Mouse (Mus musculus) neural tube, embryonic 11.5 days (tissue): ENCODE measurements at regions not wholly inside any gene's neighbourhood (a gene's known extent, or its start where the extent isn't known, plus 50 kb on each side); places are given as distances from the start of the nearest gene placed in this dataset.

Experiments used
- ATAC-seq: fragments of 200-750 bp; cut with Nextera tagmentation; 2 replicates; pipeline ENCODE4 v1.8.0; 2017; ENCODE audit warnings: moderate number of reproducible peaks, mild to moderate bottlenecking, moderate TSS enrichment, moderate library complexity; ENCODE audit not compliant: insufficient read depth, low FRiP score, low TSS enrichment
- DNase-seq: peaks from one replicate; pipeline ENCODE4 v3.0.0-alpha.2; 2015; ENCODE audit warnings: low spot score
- H3K27ac ChIP-seq: fragments of 300-500 bp; sonication (generic); 2 replicates; pipeline ENCODE4 v1.5.1; 2014; ENCODE audit warnings: low read depth, mild to moderate bottlenecking, low read length
- H3K27me3 ChIP-seq: fragments of 300-500 bp; sonication (generic); 2 replicates; pipeline ENCODE4 v1.6.1; 2014; ENCODE audit warnings: mild to moderate bottlenecking, low read length, mixed read lengths; ENCODE audit not compliant: control insufficient read depth, insufficient read depth
- H3K36me3 ChIP-seq: fragments of 300-500 bp; sonication (generic); 2 replicates; pipeline ENCODE4 v1.6.1; 2014; ENCODE audit warnings: mild to moderate bottlenecking, low read length, moderate library complexity, mixed read lengths; ENCODE audit not compliant: control insufficient read depth, insufficient read depth
- H3K4me1 ChIP-seq: fragments of 300-500 bp; sonication (generic); 2 replicates; pipeline ENCODE4 v1.6.1; 2014; ENCODE audit warnings: low read length, mixed read lengths; ENCODE audit not compliant: control insufficient read depth, insufficient read depth
- H3K4me2 ChIP-seq: fragments of 300-500 bp; sonication (generic); 2 replicates; pipeline ENCODE4 v1.6.1; 2014; ENCODE audit warnings: low read depth, mild to moderate bottlenecking, moderate library complexity
- H3K4me3 ChIP-seq: fragments of 300-500 bp; sonication (generic); 2 replicates; pipeline ENCODE4 v1.5.1; 2014; ENCODE audit warnings: low read depth, low read length
- H3K9ac ChIP-seq: fragments of 300-500 bp; sonication (generic); 2 replicates; pipeline ENCODE4 v1.6.1; 2014; ENCODE audit warnings: mild to moderate bottlenecking, low read length
- H3K9me3 ChIP-seq: fragments of 300-500 bp; sonication (generic); 2 replicates; pipeline ENCODE4 v1.6.1; 2016; ENCODE audit warnings: low read length; ENCODE audit not compliant: control insufficient read depth
- WGBS: fragments of 180-500 bp; shearing (Covaris S2); extraction: QIAGEN DNeasy Blood & Tissue Kit; methylation state at CpG from one replicate; pipeline ENCODE4 v1.1.7; 2014; 5-methylcytosine and 5-hydroxymethylcytosine counted together

DNA sequence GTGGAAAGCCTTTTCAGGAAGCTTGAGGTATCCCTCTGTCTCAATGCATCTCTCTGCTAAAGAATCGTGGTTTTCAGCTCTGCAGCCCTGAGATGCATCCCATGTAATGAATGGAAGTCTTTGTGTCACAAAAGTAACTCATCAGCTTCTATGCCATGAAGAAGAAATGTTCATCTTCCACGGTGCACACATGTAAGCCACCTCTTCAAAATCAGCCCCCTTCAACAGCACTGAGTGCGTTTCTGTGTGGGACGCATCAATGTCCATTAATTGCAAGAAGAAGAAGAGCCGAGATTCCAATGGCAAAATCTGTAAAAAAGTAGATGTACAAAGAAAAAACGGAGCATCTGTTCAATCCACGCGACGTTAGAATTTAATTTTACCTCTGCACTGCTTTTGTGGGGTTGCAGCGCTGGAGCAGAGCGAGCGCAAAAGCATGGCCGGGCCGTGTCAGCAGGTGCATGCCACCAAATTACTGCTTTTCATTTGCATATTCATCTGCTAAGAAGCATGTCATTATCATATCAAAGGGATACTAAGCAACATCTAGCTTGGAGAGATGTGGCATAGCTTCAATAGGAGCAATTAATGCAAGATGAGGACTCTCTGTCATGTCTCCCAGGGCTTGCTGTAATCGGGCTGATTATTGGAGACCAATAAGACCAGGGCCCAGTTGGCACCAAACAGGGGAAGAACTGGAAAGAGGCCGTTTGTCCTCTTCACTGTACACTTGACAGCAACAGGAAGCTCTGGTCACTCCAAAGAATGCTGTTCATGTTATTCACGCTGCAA lies 185.0 kb upstream of the Sox2 start:
- Histone ChIP-seq H3K9ac (no peak overlapping the region), H3K4me3 (no peak overlapping the region), H3K27me3 (no peaks in the 10 kb centered on the region), H3K36me3 (no peaks in the 10 kb centered on the region), H3K27ac (no peak overlapping the region), H3K9me3 (no peaks in the 10 kb centered on the region), H3K4me2 (no peak overlapping the region), H3K4me1 (no peaks in the 10 kb centered on the region)
- ATAC-seq = no peak; the same call in 1 of the 2 replicates
- WGBS = 71% methylated on average over 17 of the region's 17 CpGs
- peak; percentile 23 for DNase-seq

DNA sequence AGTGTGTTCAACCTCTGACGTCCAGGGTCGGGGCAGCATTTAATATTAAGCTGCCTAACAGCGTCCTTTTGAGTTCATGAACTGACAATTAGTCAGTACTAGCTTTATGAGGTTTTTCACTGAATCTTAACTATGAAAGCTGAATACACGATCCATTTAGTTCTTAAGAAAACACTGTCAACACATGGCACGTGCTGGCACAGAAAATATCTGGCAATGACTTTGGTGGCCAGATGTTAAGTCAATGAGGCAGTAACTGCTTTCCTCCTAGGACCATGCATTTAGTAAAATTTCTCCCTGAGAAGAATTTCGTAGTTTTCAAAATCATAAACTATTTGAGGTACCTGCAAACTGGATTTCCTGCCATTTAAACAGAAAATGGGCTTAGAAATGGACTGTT lies 191.4 kb upstream of the Sox2 start:
- ATAC-seq = no peak
- no peak for DNase-seq
- Histone ChIP-seq H3K36me3 (no peaks in the 10 kb centered on the region), H3K9me3 (no peaks in the 10 kb centered on the region), H3K27me3 (no peaks in the 10 kb centered on the region), H3K4me2 (no peak overlapping the region), H3K4me3 (no peak overlapping the region), H3K4me1 (no peaks in the 10 kb centered on the region), H3K9ac (no peak overlapping the region), H3K27ac (no peak overlapping the region)
- 79% methylated on average over 6 of the region's 6 CpGs for WGBS

DNA sequence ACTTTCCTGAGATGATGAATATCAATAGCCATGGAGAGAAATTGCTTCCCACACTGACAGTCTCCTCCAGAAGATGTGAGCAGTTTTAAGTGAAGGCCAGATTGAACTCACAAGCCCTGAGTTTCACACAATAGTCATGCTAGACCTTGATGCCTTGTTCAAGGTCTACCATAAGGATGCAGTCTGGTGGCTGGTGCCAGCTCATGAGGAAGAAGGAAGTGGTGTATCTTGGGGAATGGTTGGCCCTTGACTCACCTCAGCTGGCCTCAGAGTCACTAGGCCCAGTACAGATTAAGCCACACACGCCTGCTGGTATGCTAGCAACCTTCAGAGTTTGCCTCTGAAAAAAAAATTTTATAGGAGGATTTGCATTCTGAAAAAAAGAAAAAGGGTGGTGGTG lies 192.4 kb upstream of the Sox2 start:
- no peak for ATAC-seq
- H3K27ac ChIP-seq = no peak overlapping the region
- H3K9ac ChIP-seq = no peak overlapping the region
- no peaks in the 10 kb centered on the region for H3K4me1 ChIP-seq
- H3K27me3 ChIP-seq = no peaks in the 10 kb centered on the region
- no peak overlapping the region for H3K4me3 ChIP-seq
- no peaks in the 10 kb centered on the region for H3K36me3 ChIP-seq
- H3K9me3 ChIP-seq = no peaks in the 10 kb centered on the region
- no peak overlapping the region for H3K4me2 ChIP-seq
- DNase-seq = no peak
- WGBS = 74% methylated on average over 1 of the region's 1 CpGs

DNA sequence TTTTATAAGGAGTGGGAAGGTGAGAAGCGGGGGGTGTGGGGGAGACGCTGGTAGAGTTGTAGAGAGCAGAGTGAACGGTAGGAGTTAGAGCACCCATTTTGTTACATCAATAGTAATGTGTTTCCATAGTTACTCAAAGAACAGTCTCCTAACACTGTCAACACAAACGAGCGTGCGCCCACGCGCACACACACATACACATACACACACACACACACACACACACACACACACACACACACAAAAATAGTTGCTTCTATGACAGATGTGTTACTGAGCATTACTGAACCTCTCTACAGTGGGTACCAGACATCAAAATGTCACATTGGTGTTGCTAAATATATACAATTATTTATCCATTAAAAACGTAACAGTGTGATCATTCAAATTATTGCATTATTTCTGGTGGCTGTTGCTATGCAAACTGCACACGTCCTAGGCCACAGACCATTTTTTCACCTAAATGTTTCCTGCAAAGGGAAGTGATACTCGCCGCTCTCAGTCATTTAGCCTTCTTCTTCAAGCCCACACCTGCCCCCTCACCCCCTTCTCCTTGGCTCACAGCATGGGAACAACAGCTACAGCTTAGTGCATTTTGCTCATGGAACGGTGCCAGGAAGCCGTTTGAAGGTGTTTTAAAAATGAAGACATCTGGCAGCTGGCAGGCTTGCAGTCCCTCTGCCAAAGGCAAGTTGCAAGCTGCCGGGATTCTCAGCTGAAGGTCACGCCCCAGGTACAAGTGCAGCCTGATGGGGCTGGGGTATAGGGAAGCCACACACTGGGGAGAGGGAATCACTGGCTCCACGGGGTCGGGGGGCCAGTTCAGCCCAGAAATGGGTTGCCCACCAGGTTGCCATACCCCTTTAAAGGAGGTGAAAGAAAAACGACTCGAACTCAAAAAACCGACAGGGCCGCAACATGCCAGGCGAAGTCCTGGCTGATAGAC lies 193.4 kb upstream of the Sox2 start:
- Histone ChIP-seq H3K9ac (no peak overlapping the region), H3K27me3 (no peaks in the 10 kb centered on the region), H3K4me2 (no peak overlapping the region), H3K27ac (no peak overlapping the region), H3K4me3 (no peak overlapping the region), H3K36me3 (no peaks in the 10 kb centered on the region), H3K4me1 (no peaks in the 10 kb centered on the region), H3K9me3 (no peaks in the 10 kb centered on the region)
- DNase-seq = no peak
- WGBS = 71% methylated on average over 23 of the region's 23 CpGs
- ATAC-seq = no peak

DNA sequence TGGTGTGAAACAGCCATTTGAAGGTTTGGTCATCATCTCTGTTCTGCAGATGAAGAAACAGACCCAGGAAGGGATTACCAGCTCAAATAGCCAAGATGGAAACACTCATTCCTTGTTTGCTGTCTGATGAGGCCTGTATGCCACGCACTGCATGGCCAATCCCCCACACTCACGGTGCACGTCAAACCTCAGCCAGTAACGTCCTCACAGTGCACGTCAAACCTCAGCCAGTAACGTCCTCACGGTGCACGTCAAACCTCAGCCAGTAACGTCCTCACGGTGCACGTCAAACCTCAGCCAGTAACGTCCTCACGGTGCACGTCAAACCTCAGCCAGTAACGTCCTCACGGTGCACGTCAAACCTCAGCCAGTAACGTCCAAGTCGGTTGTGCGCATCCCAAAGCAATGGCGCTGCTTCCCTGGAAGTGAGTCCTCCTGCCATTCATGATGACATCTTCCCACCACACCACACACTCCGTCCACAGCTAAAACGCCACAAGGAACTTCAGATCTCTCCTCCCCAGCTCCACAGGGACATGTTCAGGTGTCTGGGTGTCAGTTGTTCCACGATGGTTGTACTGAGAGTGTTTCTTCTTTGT lies 196.1 kb upstream of the Sox2 start:
- Histone ChIP-seq H3K27ac (no peak overlapping the region), H3K9me3 (no peaks in the 10 kb centered on the region), H3K4me3 (no peak overlapping the region), H3K36me3 (no peaks in the 10 kb centered on the region), H3K27me3 (no peaks in the 10 kb centered on the region), H3K9ac (no peak overlapping the region), H3K4me2 (no peak overlapping the region), H3K4me1 (no peaks in the 10 kb centered on the region)
- ATAC-seq (no peak), DNase-seq (no peak)
- 95% methylated on average over 21 of the region's 24 CpGs for WGBS

DNA sequence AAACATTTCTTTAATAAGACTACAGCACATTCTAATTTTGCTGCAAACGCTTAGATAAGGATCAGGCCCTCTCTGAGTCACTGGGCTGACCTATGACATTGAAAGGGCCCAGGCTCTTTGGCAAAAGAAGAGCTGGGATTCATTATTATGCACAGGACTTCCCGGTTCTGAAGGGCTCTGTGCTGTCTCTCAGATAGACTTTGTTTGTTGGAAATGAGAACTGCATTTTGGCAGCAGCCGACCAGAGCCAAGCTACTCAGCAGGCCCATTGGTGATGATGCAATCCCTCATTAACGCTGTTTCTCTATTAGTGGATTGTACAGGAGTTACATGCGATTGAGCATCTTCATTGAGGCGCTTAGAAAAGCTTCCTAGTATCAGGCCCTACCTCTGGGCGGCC lies 204.9 kb upstream of the Sox2 start:
- Histone ChIP-seq H3K9ac (no peak overlapping the region), H3K27ac (no peak overlapping the region), H3K4me2 (no peak overlapping the region), H3K36me3 (no peaks in the 10 kb centered on the region), H3K9me3 (peaks cover 3% of the 10 kb centered on the region; the same call in 1 of the 2 replicates), H3K4me3 (no peak overlapping the region), H3K4me1 (0 out of 2 replicates have a peak, but pooled peaks cover 11% of the 10 kb centered on the region), H3K27me3 (no peaks in the 10 kb centered on the region)
- no peak for DNase-seq
- no peak for ATAC-seq
- 54% methylated on average over 7 of the region's 7 CpGs for WGBS

DNA sequence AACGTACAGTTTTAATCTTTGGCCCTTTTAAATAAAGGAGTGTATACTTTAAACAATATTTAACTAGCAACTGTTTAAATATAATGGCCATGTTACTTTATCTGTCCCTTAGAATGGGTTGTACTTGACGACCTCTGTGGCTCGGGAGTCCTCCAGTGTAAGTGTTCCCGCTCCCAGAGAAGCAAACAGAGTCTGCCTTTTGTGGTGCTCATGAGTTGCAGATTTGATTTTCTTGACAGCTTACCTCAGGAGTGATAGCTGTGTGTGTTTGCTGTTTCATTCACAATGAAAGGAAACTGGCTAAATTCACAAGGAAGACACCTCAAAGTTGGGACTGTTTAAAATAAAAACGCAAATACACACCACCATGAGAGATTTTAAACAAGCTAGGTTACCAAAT lies 205.4 kb upstream of the Sox2 start:
- 44% methylated on average over 5 of the region's 5 CpGs for WGBS
- Histone ChIP-seq H3K36me3 (no peaks in the 10 kb centered on the region), H3K27ac (no peak overlapping the region), H3K9me3 (peaks cover 3% of the 10 kb centered on the region; the same call in 1 of the 2 replicates), H3K9ac (no peak overlapping the region), H3K4me1 (0 out of 2 replicates have a peak, but pooled peaks cover 11% of the 10 kb centered on the region), H3K4me3 (no peak overlapping the region), H3K4me2 (no peak overlapping the region), H3K27me3 (no peaks in the 10 kb centered on the region)
- DNase-seq = no peak
- no peak for ATAC-seq

DNA sequence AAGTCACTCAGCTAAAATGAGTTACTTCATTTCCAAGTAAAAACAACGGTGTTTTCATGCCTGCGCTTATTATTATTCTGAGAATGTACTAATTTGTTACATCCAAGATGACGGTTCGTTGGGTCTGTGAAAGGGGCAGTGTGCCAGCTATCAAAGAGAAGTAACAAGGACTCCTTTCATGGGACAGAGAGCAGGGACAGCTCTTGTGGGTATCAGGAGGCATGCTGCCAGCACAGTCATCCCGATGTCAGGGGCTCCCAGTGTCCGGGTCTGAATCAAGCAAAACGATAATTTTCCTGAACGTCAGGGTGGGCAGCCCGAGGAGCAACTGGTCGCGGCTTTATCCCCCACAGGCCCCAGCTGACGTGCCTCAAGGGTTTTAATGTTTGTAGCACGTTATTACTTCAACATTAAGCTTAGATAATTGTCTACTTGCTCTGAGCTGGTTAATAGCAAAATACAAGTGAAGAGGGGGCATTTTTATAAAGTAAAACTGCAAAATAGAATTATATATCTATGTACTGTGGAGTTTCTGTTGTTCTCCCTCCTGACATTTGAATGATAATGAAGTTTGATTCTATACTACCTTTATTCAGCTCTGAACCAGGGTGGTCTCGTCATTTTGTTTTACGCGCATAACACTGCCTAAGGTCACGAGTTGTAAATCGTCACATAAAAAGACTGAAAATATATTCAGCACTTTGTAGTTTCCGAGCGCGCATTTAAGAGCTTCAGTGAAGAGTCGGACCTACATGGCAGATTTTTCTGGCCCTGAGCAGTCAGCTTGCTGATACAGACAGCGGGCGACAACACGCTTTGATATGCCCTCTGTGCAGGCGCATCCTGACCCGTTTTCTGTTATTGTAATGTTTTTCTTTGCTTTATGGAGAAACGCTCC lies 206.2 kb upstream of the Sox2 start:
- H3K36me3 ChIP-seq = no peaks in the 10 kb centered on the region
- WGBS = 29% methylated on average over 28 of the region's 28 CpGs
- peak overlapping the region; percentile 20 for H3K4me2 ChIP-seq
- no peak overlapping the region for H3K4me3 ChIP-seq
- no peak overlapping the region for H3K9ac ChIP-seq
- 0 out of 2 replicates have a peak, but pooled peaks cover 11% of the 10 kb centered on the region for H3K4me1 ChIP-seq
- ATAC-seq (peak; percentile 86), DNase-seq (peak; percentile 62)
- peaks cover 3% of the 10 kb centered on the region; the same call in 1 of the 2 replicates for H3K9me3 ChIP-seq
- no peaks in the 10 kb centered on the region for H3K27me3 ChIP-seq
- H3K27ac ChIP-seq = no peak overlapping the region
